ENCODE assay signal across 11 mouse cellular contexts in the genomic region with DNA sequence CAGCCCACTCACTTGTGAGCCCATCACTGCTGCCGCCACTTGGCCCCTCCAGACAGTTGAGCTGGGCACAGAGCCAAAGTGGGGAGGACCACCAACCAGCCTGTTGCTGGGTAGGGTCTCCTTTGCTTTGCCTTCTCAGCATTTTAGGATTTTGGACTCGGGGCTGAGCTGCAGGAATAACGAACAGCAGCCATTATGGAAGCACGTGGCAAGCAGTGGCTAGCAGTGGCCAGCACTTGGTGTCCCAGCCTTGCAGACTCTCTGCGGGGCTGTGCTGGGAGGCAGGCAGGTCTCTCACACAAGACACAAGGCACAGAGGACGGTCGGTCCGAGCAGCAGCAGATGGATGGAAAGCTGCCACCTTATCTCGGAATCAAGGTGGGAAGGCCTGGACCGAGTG. TPM values are rescaled to one million over a fixed set of nuclear protein-coding genes. Genes with fewer than 3 reads are reported as not detected.
DNase-seq lines count a peak whose midpoint lies in the region; ATAC-seq and TF ChIP-seq lines count a peak whose summit lies in the region.
"Had no signal": no experiment of that assay in that cellular context is flagged by ENCODE, and none has a peak within 500 bp of the region (broad histone marks: within the 10 kb centered on the region; RNA-seq: fewer than 3 reads in every experiment).

No protein-coding gene starts in this region.

- H3K4me1 ChIP-seq in heart, adult 2 months (ENCODE audit: control insufficient read depth, insufficient read depth, low read length) = peaks cover 9% of the 10 kb centered on the region
- peaks cover 44% of the 10 kb centered on the region for H3K4me1 ChIP-seq in midbrain, embryonic 10.5 days
- peaks cover 7% of the 10 kb centered on the region; the same call in 1 of the 2 replicates for H3K4me1 ChIP-seq in midbrain, postnatal 0 days (ENCODE audit: insufficient read depth, low read length)
- H3K4me1 ChIP-seq in hindbrain, embryonic 15.5 days (replicated peaks) = peaks cover 69% of the 10 kb centered on the region
- H3K4me1 ChIP-seq: liver, embryonic 15.5 days had no signal

- H3K27ac ChIP-seq in heart, adult 2 months = peak overlapping the region; percentile 54
- peak overlapping the region; percentile 67; the same call in 1 of the 2 replicates for H3K27ac ChIP-seq in midbrain, embryonic 10.5 days (replicated peaks)
- H3K27ac ChIP-seq in midbrain, postnatal 0 days (ENCODE audit: low read depth, low read length) = no peak overlapping the region
- peak overlapping the region; percentile 3; the same call in 1 of the 2 replicates for H3K27ac ChIP-seq in hindbrain, embryonic 15.5 days (replicated peaks)
- H3K27ac ChIP-seq: embryonic facial prominence, embryonic 12.5 days; liver, embryonic 15.5 days had no signal

- H3K4me3 ChIP-seq in heart, adult 2 months = no peak overlapping the region
- H3K4me3 ChIP-seq in midbrain, embryonic 10.5 days = no peak overlapping the region
- no peak overlapping the region for H3K4me3 ChIP-seq in midbrain, postnatal 0 days (ENCODE audit: low read depth, low read length)
- H3K4me3 ChIP-seq in hindbrain, embryonic 15.5 days = no peak overlapping the region
- H3K4me3 ChIP-seq: embryonic facial prominence, embryonic 12.5 days; liver, embryonic 15.5 days had no signal

- 79% methylated on average over 10 of the region's 10 CpGs for WGBS in heart, adult 2 months
- WGBS in midbrain, embryonic 10.5 days = 87% methylated on average over 10 of the region's 10 CpGs
- 44% methylated on average over 10 of the region's 10 CpGs for WGBS in midbrain, postnatal 0 days
- 60% methylated on average over 10 of the region's 10 CpGs for WGBS in hindbrain, embryonic 15.5 days

- TF ChIP-seq POLR2A in heart, adult 2 months (IDR thresholded peaks at IDR 0.05; ENCODE audit: insufficient read depth, low read depth, low read length) = no peak

- DNase-seq in heart, adult 2 months = peak in 1 of 2 experiments; percentile 31
- no peak for DNase-seq in heart, adult 18-20 months
- no peak for DNase-seq in midbrain, embryonic 10.5 days (ENCODE audit: low spot score)
- DNase-seq in midbrain, postnatal 0 days (ENCODE audit: low spot score) = no peak
- no peak for DNase-seq in Muller cell, postnatal 12 days (ENCODE audit: inconsistent ontology term)
- DNase-seq in kidney, postnatal 25 days = no peak
- DNase-seq in embryo, embryonic 9.5 days (ENCODE audit: extremely low spot score) = no peak

- no peak for TF ChIP-seq CTCF in heart, adult 2 months (IDR thresholded peaks at IDR 0.05)
- TF ChIP-seq CTCF in midbrain, postnatal 0 days (IDR thresholded peaks at IDR 0.05) = no peak

- intact Hi-C loops in heart, adult 2 months (cut with DNase I) = loop anchor here (5.0 kb wide), 1 partner anchor 33 kb away; no protein-coding TSS in a partner anchor

- H3K36me3 ChIP-seq in heart, adult 2 months (ENCODE audit: control insufficient read depth, insufficient read depth, low read length) = no peaks in the 10 kb centered on the region
- peaks cover 71% of the 10 kb centered on the region for H3K36me3 ChIP-seq in midbrain, embryonic 10.5 days
- peaks cover 6% of the 10 kb centered on the region; the same call in 1 of the 2 replicates for H3K36me3 ChIP-seq in midbrain, postnatal 0 days (ENCODE audit: insufficient read depth, low read length)
- peaks cover 13% of the 10 kb centered on the region for H3K36me3 ChIP-seq in hindbrain, embryonic 15.5 days
- H3K36me3 ChIP-seq: liver, embryonic 15.5 days had no signal

- H3K79me2 ChIP-seq in heart, adult 2 months (replicated peaks; ENCODE audit: control insufficient read depth, insufficient read depth, low read length) = no peaks in the 10 kb centered on the region

- no peak overlapping the region for H3K9ac ChIP-seq in heart, adult 2 months (ENCODE audit: low read depth, low read length)
- H3K9ac ChIP-seq in midbrain, postnatal 0 days (replicated peaks; ENCODE audit: low read length, poor library complexity, severe bottlenecking) = no peak overlapping the region
- H3K9ac ChIP-seq in hindbrain, embryonic 15.5 days = no peak overlapping the region
- H3K9ac ChIP-seq: embryonic facial prominence, embryonic 12.5 days; liver, embryonic 15.5 days had no signal

- ATAC-seq in midbrain, postnatal 0 days (ENCODE audit: low FRiP score) = no peak
- ATAC-seq in hindbrain, embryonic 15.5 days (ENCODE audit: low FRiP score, low read depth) = 0 out of 2 replicates have a peak, but pooled peaks have one; percentile 19
- ATAC-seq: inflammation-experienced regulatory T-cells, adult 6 months had no signal

- H3K27me3 ChIP-seq in heart, adult 2 months (ENCODE audit: control insufficient read depth, insufficient read depth, low read length) = no peaks in the 10 kb centered on the region
- no peaks in the 10 kb centered on the region for H3K27me3 ChIP-seq in midbrain, embryonic 10.5 days (ENCODE audit: low read depth, poor library complexity, severe bottlenecking)
- no peaks in the 10 kb centered on the region for H3K27me3 ChIP-seq in midbrain, postnatal 0 days (ENCODE audit: insufficient read depth, low read length)
- H3K27me3 ChIP-seq in hindbrain, embryonic 15.5 days = no peaks in the 10 kb centered on the region
- H3K27me3 ChIP-seq: embryonic facial prominence, embryonic 12.5 days; liver, embryonic 15.5 days had no signal

- H3K4me2 ChIP-seq in midbrain, postnatal 0 days (ENCODE audit: low read depth, low read length, poor library complexity, severe bottlenecking) = no peak overlapping the region
- no peak overlapping the region for H3K4me2 ChIP-seq in hindbrain, embryonic 15.5 days
- H3K4me2 ChIP-seq: embryonic facial prominence, embryonic 12.5 days; liver, embryonic 15.5 days had no signal

- no peak for TF ChIP-seq EP300 in heart, adult 2 months (IDR thresholded peaks at IDR 0.05; ENCODE audit: insufficient read depth, low read depth, low read length)

- no peaks in the 10 kb centered on the region for H3K9me3 ChIP-seq in midbrain, embryonic 10.5 days (replicated peaks)
- no peaks in the 10 kb centered on the region for H3K9me3 ChIP-seq in midbrain, postnatal 0 days (ENCODE audit: low read length)
- no peaks in the 10 kb centered on the region for H3K9me3 ChIP-seq in hindbrain, embryonic 15.5 days
- H3K9me3 ChIP-seq: embryonic facial prominence, embryonic 12.5 days; liver, embryonic 15.5 days had no signal

RNA-seq across cellular contexts. Expression of a gene that starts 31.4 kb away (rescaled TPM):
- 10 to 100 TPM; 10.2 to 14.6 TPM for total RNA-seq in heart, adult 2 months (2021)
- 2.1 and 3.5 TPM in 2 replicates for polyA plus RNA-seq in heart, adult 2 months (2012; rRNA removed)
- total RNA-seq in heart, adult 18-20 months (2021) = 10 to 100 TPM in 1 of 2 experiments, 1 to 10 TPM in 1; 9.9 to 10.8 TPM
- 665 and 916 TPM in 2 replicates for polyA plus RNA-seq in midbrain, embryonic 10.5 days (2016; fragmentation: Nextera tagmentation; extraction: Ambion mirVana)
- total RNA-seq in midbrain, postnatal 0 days (2014; rRNA removed) = 913 and 940 TPM in 2 replicates
- 1,865 and 2,125 TPM in 2 replicates for polyA plus RNA-seq in midbrain, postnatal 0 days (2015; fragmentation: Nextera tagmentation; extraction: Ambion mirVana)
- 2,014 and 2,064 TPM in 2 replicates for polyA plus RNA-seq in hindbrain, embryonic 15.5 days (2015; fragmentation: Nextera tagmentation; extraction: Ambion mirVana)

Comparison
In these comparisons a context has a peak if more than half of its experiments do, and no peak if none do; other contexts are left out.
1. RNA of a gene that starts 31.4 kb away (polyA plus RNA-seq): 1,865 to 2,125 TPM in midbrain, postnatal 0 days, 2,014 to 2,064 TPM in hindbrain, embryonic 15.5 days and 665 to 916 TPM in midbrain, embryonic 10.5 days; 2.1 to 3.5 TPM in heart, adult 2 months; every median in the first group is over 100 times any median in the second.